ENCODE assay signal across 13 mouse cellular contexts in the genomic region with DNA sequence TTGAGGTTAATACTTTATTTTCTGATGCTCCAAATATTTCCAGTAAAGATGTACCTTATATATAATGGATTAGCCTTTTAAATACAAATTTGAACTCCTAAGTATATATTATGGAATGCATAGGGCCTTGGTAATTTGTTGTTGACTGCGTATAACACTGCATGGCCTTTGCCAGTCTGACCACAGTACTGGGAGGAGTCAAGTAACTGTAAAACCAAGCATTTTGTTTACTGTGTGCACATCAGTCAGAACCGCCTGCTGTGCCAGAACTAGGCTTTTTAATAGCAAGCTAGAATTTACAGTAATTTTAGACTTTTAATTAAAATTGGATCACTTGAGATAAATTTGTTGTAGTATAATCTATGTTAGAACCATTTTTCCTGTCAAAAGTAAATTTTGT. TPM values are rescaled to one million over a fixed set of nuclear protein-coding genes. Genes with fewer than 3 reads are reported as not detected.
DNase-seq lines count a peak whose midpoint lies in the region; ATAC-seq lines count a peak whose summit lies in the region.
"Had no signal": no experiment of that assay in that cellular context is flagged by ENCODE, and none has a peak within 500 bp of the region (broad histone marks: within the 10 kb centered on the region; RNA-seq: fewer than 3 reads in every experiment).

No protein-coding gene starts in this region.

- 78% methylated on average over 2 of the region's 2 CpGs for WGBS in kidney, embryonic 14.5 days
- WGBS in neural tube, embryonic 13.5 days, result 72% methylated on average over 2 of the region's 2 CpGs
- whole genome bisulfite sequencing in hindbrain, embryonic 13.5 days, result 80% methylated on average over 2 of the region's 2 CpGs

- no peak overlapping the region for H3K9ac ChIP-seq in kidney, embryonic 14.5 days (ENCODE audit: low read depth, low read length)
- no peak overlapping the region for H3K9ac ChIP-seq in neural tube, embryonic 13.5 days
- H3K9ac ChIP-seq in hindbrain, embryonic 13.5 days, result no peak overlapping the region

- no peak for ATAC-seq in kidney, embryonic 14.5 days (ENCODE audit: low FRiP score, low TSS enrichment)
- no peak for ATAC-seq in neural tube, embryonic 13.5 days (ENCODE audit: low read depth)
- no peak for ATAC-seq in hindbrain, embryonic 13.5 days (ENCODE audit: low FRiP score)
- ATAC-seq: activated CD4-positive, CD25-positive, alpha-beta regulatory T cell, adult 4 months had no signal

- DNase-seq in kidney, adult 8-10 months, result no peak
- DNase-seq in neural tube, embryonic 10.5 days (ENCODE audit: extremely low spot score, low spot score), result no peak
- no peak for DNase-seq in T-cell, adult 2 months (ENCODE audit: low spot score)
- no peak for DNase-seq in thymus, postnatal 25 days
- DNase-seq: adrenal gland, postnatal 25 days; cerebellum, adult 9-10 months; gastrocnemius, postnatal 36 days; kidney, adult 9 months had no signal

- H3K9me3 ChIP-seq in kidney, embryonic 14.5 days (ENCODE audit: control insufficient read depth, low read length), result no peaks in the 10 kb centered on the region
- H3K9me3 ChIP-seq in neural tube, embryonic 13.5 days, result no peaks in the 10 kb centered on the region
- H3K9me3 ChIP-seq in hindbrain, embryonic 13.5 days, result no peaks in the 10 kb centered on the region

- H3K4me3 ChIP-seq in kidney, embryonic 14.5 days (ENCODE audit: low read length), result no peak overlapping the region
- H3K4me3 ChIP-seq in neural tube, embryonic 13.5 days, result no peak overlapping the region
- no peak overlapping the region for H3K4me3 ChIP-seq in hindbrain, embryonic 13.5 days

- H3K36me3 ChIP-seq in kidney, embryonic 14.5 days (ENCODE audit: control insufficient read depth, insufficient read depth, low read length), result no peaks in the 10 kb centered on the region
- no peaks in the 10 kb centered on the region for H3K36me3 ChIP-seq in neural tube, embryonic 13.5 days
- H3K36me3 ChIP-seq in hindbrain, embryonic 13.5 days, result no peaks in the 10 kb centered on the region

- no peaks in the 10 kb centered on the region for H3K27me3 ChIP-seq in kidney, embryonic 14.5 days (ENCODE audit: control insufficient read depth, insufficient read depth, low read length)
- no peaks in the 10 kb centered on the region for H3K27me3 ChIP-seq in neural tube, embryonic 13.5 days
- H3K27me3 ChIP-seq in hindbrain, embryonic 13.5 days, result no peaks in the 10 kb centered on the region

- H3K27ac ChIP-seq in kidney, embryonic 14.5 days (ENCODE audit: low read depth, low read length), result no peak overlapping the region
- H3K27ac ChIP-seq in neural tube, embryonic 13.5 days (replicated peaks), result no peak overlapping the region
- H3K27ac ChIP-seq in hindbrain, embryonic 13.5 days, result no peak overlapping the region

- 0 out of 2 replicates have a peak overlapping the region, but pooled peaks have one; percentile 21 for H3K4me2 ChIP-seq in kidney, embryonic 14.5 days (replicated peaks; ENCODE audit: low read depth, low read length)
- H3K4me2 ChIP-seq in neural tube, embryonic 13.5 days, result peak overlapping the region; percentile 79; the same call in 1 of the 2 replicates
- H3K4me2 ChIP-seq in hindbrain, embryonic 13.5 days, result peak overlapping the region; percentile 32
- H3K4me2 ChIP-seq: liver, embryonic 11.5 days had no signal

- H3K4me1 ChIP-seq in kidney, embryonic 14.5 days (ENCODE audit: control insufficient read depth, insufficient read depth, low read length), result peaks cover 14% of the 10 kb centered on the region; the same call in 1 of the 2 replicates
- peaks cover 28% of the 10 kb centered on the region for H3K4me1 ChIP-seq in neural tube, embryonic 13.5 days (replicated peaks)
- peaks cover 14% of the 10 kb centered on the region for H3K4me1 ChIP-seq in hindbrain, embryonic 13.5 days (replicated peaks)

RNA-seq across cellular contexts. Expression of a gene that starts 3.7 kb away (rescaled TPM):
- 20.2 and 23.0 TPM in 2 replicates for polyA plus RNA-seq in kidney, embryonic 14.5 days (2014; fragmentation: Nextera tagmentation; extraction: Ambion mirVana)
- polyA plus RNA-seq in neural tube, embryonic 13.5 days (2015; fragmentation: Nextera tagmentation; extraction: Ambion mirVana), result 11.8 and 12.5 TPM in 2 replicates
- polyA plus RNA-seq in hindbrain, embryonic 13.5 days (2015; fragmentation: Nextera tagmentation; extraction: Ambion mirVana), result 7.2 and 9.2 TPM in 2 replicates

Comparison
In these comparisons a context has a peak if more than half of its experiments do, and no peak if none do; other contexts are left out.
1. H3K4me2 ChIP-seq: peak in every context shown above with its lines; median percentile 79 in neural tube, embryonic 13.5 days; 32 in hindbrain, embryonic 13.5 days; 21 in kidney, embryonic 14.5 days.